Mouse (Mus musculus): Measurements from ENCODE around the gene Elavl3. TPM values are rescaled to one million over a fixed set of nuclear protein-coding genes. Genes with fewer than 3 reads are reported as not detected.

Elavl3 gene
- total RNA-seq, 2 experiments from 2014 or later = 0.12 to 1.1 TPM

DNA sequence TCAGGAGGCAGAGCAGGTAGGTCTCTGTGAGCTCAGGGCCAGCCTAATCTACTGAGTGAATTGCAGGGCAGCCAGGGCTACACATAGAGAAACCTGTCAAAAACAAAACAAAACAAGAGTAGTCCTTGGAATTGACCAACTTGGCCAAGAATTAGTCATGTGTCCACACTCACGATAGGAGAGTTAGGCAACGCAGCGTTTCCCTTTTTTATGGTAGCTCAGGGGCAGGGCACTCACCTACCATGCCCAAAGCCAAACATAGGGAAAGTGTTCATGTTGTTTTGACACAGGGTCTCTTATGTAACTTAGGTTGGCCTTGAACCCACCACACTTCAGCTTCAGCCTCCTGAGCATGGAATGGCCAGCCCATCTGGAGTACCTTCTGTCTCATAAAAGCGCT, 82.5 kb downstream of the Elavl3 start:
- intact Hi-C loops (cut with DNase I) = no loop called here

DNA sequence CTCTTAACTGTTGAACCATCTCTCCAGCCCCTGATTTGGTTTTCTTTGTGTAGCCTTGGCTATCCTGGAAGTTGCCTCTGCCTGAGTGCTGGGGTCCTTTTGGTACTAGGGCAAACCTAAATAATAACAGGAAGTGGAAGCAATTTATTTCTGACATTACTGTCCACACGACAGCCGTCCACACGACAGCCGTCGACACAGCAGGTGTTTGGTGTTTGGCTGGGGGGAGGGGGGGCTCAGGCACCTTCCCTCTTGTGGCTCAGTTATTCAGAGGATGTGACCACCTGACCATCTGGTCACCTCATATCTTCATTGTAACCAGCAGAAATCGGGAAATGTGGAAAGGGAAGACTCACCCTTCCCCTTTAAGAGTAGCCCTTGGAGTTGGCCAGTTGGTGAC, 82.9 kb downstream of the Elavl3 start:
- DNase-seq = no peak
- intact Hi-C loops (cut with DNase I) = no loop called here

More for the DNA sequence above, 82.5 kb downstream of the Elavl3 start:
- DNase-seq = no peak

Other genes starting within 250 kb of the Elavl3 start
- gene Angptl8, start 216.5 kb downstream of the Elavl3 start, total RNA-seq (2021) = not detected
- 10 to 100 TPM; 46.1 to 57.3 TPM for gene Dock6, start 199.4 kb downstream of the Elavl3 start, total RNA-seq (2021)
- 1 to 10 TPM; 8.2 to 9.7 TPM for gene Rab3d, start 133.8 kb downstream of the Elavl3 start, total RNA-seq (2021)
- 1 to 10 TPM; 1.1 to 1.6 TPM for gene Ccdc159, start 124.6 kb downstream of the Elavl3 start, total RNA-seq (2021)
- gene Tmem205, start 124.5 kb downstream of the Elavl3 start, total RNA-seq (2021) = 10 to 100 TPM; 22.7 to 27.6 TPM
- 1 to 10 TPM; 1.8 to 2.0 TPM for gene Plppr2, start 115.0 kb downstream of the Elavl3 start, total RNA-seq (2021)
- 1 to 10 TPM; 6.1 to 7.0 TPM for gene Swsap1, start 96.3 kb downstream of the Elavl3 start, total RNA-seq (2021)
- gene Epor, start 88.5 kb downstream of the Elavl3 start, total RNA-seq (2021) = 1 to 10 TPM; 1.6 to 2.5 TPM
- 1 to 10 TPM; 1.0 to 1.3 TPM for gene Rgl3, start 62.6 kb downstream of the Elavl3 start, total RNA-seq (2021)
- gene Ccdc151, start 49.4 kb downstream of the Elavl3 start, total RNA-seq (2021) = under 1 TPM in 1 of 2 experiments, not detected in 1; 0.17 TPM
- 10 to 100 TPM; 66.5 to 66.7 TPM for gene Prkcsh, start 49.2 kb downstream of the Elavl3 start, total RNA-seq (2021)
- not detected for gene Gm49318, start 19.2 kb upstream of the Elavl3 start, total RNA-seq (2021)
- gene Zfp653, start 19.4 kb upstream of the Elavl3 start, total RNA-seq (2021) = 1 to 10 TPM; 5.3 to 6.4 TPM
- 10 to 100 TPM; 91.7 to 91.8 TPM for gene Ecsit, start 33.4 kb upstream of the Elavl3 start, total RNA-seq (2021)
- 1 to 10 TPM; 5.4 to 9.5 TPM for gene Cnn1, start 47.2 kb upstream of the Elavl3 start, total RNA-seq (2021)
- gene Elof1, start 65.1 kb upstream of the Elavl3 start, total RNA-seq (2021) = 10 to 100 TPM; 39.5 to 41.5 TPM
- gene Acp5, start 83.7 kb upstream of the Elavl3 start, total RNA-seq (2021) = 1 to 10 TPM; 2.2 to 2.6 TPM
- gene Pigyl, start 104.8 kb upstream of the Elavl3 start, total RNA-seq (2021) = 10 to 100 TPM; 42.8 to 44.2 TPM
- under 1 TPM; 0.17 to 0.27 TPM for gene Zfp872, start 136.1 kb upstream of the Elavl3 start, total RNA-seq (2021)
- gene Zfp809, start 173.7 kb upstream of the Elavl3 start, total RNA-seq (2021) = 10 to 100 TPM; 40.2 to 40.8 TPM
- 1 to 10 TPM in 1 of 2 experiments, under 1 TPM in 1; 0.60 to 1.0 TPM for gene Zfp599, start 207.9 kb upstream of the Elavl3 start, total RNA-seq (2021)

All from heart, postnatal 14 days (tissue).